Mouse (Mus musculus) layer of hippocampus, postnatal 10 days (tissue): ENCODE data around the gene 1700040F15Rik. TPM values are rescaled to one million over a fixed set of nuclear protein-coding genes. Genes with fewer than 3 reads are reported as not detected.
"Not testable (repeated sequence)": the region's sequence is repeated elsewhere in the genome, so short reads cannot be mapped to it uniquely, and the experiment has no call there.

Source experiments
- DNase-seq, 2 experiments: peaks; one replicate each; pipeline ENCODE4 v3.0.0; 2021; ENCODE audit warnings: low spot score in 2 of 2
- long read RNA-seq: library from polyadenylated mRNA; stranded (forward); transcript quantifications from one replicate; pipeline ENCODE4 v2.0.0, GENCODE M21; 2023
- total RNA-seq, 2 experiments: library from RNA; stranded (reverse); gene quantifications; 2 replicates each; pipeline ENCODE4 v1.2.3; 2021

1700040F15Rik gene
- total RNA-seq = not detected
- long read RNA-seq = 0 reads

DNA sequence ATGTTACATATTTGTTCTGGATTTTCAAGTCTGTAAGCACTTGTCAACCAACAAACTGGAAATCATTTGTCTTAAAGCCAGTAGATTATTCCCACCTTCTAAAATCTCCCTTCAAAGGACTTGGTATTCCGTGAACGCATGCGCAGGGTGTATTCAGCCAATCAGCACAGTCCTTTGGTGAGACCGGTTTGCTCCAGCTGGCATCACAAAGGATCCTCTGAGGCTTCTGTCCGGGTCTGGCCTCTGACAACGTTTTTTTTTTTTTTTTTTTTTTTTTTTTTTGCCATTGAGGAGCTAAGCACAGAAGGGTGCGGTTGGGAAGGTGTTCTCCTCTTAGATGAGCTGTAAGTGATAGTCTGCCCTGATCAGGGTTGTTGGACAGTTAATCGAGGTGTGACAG is at the start of gene 1700040F15Rik:
TSS of gene 1700040F15Rik (plus strand) at position 301 of the 400 bp plus-strand sequence.
- not testable (repeated sequence) for DNase-seq
